Mouse (Mus musculus) spleen, adult 12 weeks (tissue): ENCODE data around the gene Ube2q1.

ENCODE experiments used
- DNase-seq: peaks from one replicate; pipeline ENCODE4 v3.0.0; 2022; ENCODE audit warnings: low spot score

Ube2q1 gene

GRCm38 (mm10) chr3:89772968-89773709, at the start of gene Ube2q1:
Gene Ube2q1, plus strand, starts transcription at chr3:89773616.
- peak; percentile 84 for DNase-seq

GRCm38 (mm10) chr3:89727028-89727427, 46.4 kb upstream of the Ube2q1 start:
- peak; percentile 18 for DNase-seq

GRCm38 (mm10) chr3:89728848-89729247, 44.6 kb upstream of the Ube2q1 start:
- DNase-seq: no peak

- DNase-seq: peak; percentile 84
Measured at GRCm38 (mm10) chr3:89730350-89731331, 42.8 kb upstream of the Ube2q1 start.

- DNase-seq: no peak
Measured at GRCm38 (mm10) chr3:89732091-89732490, 41.3 kb upstream of the Ube2q1 start.

GRCm38 (mm10) chr3:89738509-89738908, 34.9 kb upstream of the Ube2q1 start:
- DNase-seq: no peak

- DNase-seq: no peak
Measured at GRCm38 (mm10) chr3:89752307-89752706, 21.1 kb upstream of the Ube2q1 start.

- no peak for DNase-seq
Measured at GRCm38 (mm10) chr3:89755283-89755682, 18.1 kb upstream of the Ube2q1 start.

GRCm38 (mm10) chr3:89757851-89758250, 15.6 kb upstream of the Ube2q1 start:
- DNase-seq: no peak

- DNase-seq: no peak
Measured at GRCm38 (mm10) chr3:89759786-89760185, 13.6 kb upstream of the Ube2q1 start.

- peak; percentile 48 for DNase-seq
Measured at GRCm38 (mm10) chr3:89764119-89764724, 9.2 kb upstream of the Ube2q1 start, which contains the start of gene Chrnb2. Gene Chrnb2, minus strand, starts transcription at chr3:89764632.

GRCm38 (mm10) chr3:89769584-89769983, 3.8 kb upstream of the Ube2q1 start:
- DNase-seq: no peak

- DNase-seq: no peak
Measured at GRCm38 (mm10) chr3:89770425-89771002, 2.9 kb upstream of the Ube2q1 start.

GRCm38 (mm10) chr3:89772588-89772967, 838 bp upstream of the Ube2q1 start:
- DNase-seq: peak; percentile 74

GRCm38 (mm10) chr3:89773740-89774211, 360 bp downstream of the Ube2q1 start:
- no peak for DNase-seq

GRCm38 (mm10) chr3:89774236-89774960, 982 bp downstream of the Ube2q1 start:
- DNase-seq: no peak

GRCm38 (mm10) chr3:89776001-89776400, 2.6 kb downstream of the Ube2q1 start:
- no peak for DNase-seq

GRCm38 (mm10) chr3:89780102-89780501, 6.7 kb downstream of the Ube2q1 start:
- no peak for DNase-seq

- no peak for DNase-seq
Measured at GRCm38 (mm10) chr3:89781640-89782039, 8.2 kb downstream of the Ube2q1 start.

GRCm38 (mm10) chr3:89784991-89785753, 11.8 kb downstream of the Ube2q1 start:
- DNase-seq: no peak
